Mouse (Mus musculus): ENCODE data around the gene Nxnl1.

Gene Nxnl1

GRCm38 (mm10) chr8:71580201-71580600 lies 13.8 kb upstream of the Nxnl1 start:
- no peak for DNase-seq (ENCODE audit: low spot score)

- no peak for DNase-seq (ENCODE audit: low spot score)
Observed at GRCm38 (mm10) chr8:71579476-71579875, 13.1 kb upstream of the Nxnl1 start.

- DNase-seq (ENCODE audit: low spot score): no peak
Observed at GRCm38 (mm10) chr8:71579009-71579408, 12.6 kb upstream of the Nxnl1 start.

- DNase-seq (ENCODE audit: low spot score): no peak
Observed at GRCm38 (mm10) chr8:71577856-71578387, 11.5 kb upstream of the Nxnl1 start.

GRCm38 (mm10) chr8:71575020-71575419 lies 8.6 kb upstream of the Nxnl1 start:
- DNase-seq (ENCODE audit: low spot score): no peak

GRCm38 (mm10) chr8:71574426-71574825 lies 8.0 kb upstream of the Nxnl1 start:
- no peak for DNase-seq (ENCODE audit: low spot score)

- peak; percentile 65 for DNase-seq (ENCODE audit: low spot score)
Observed at GRCm38 (mm10) chr8:71572847-71573633, 6.6 kb upstream of the Nxnl1 start.

- no peak for DNase-seq (ENCODE audit: low spot score)
Observed at GRCm38 (mm10) chr8:71572077-71572476, 5.7 kb upstream of the Nxnl1 start.

GRCm38 (mm10) chr8:71570291-71570954 lies 4.0 kb upstream of the Nxnl1 start:
- peak; percentile 82 for DNase-seq (ENCODE audit: low spot score)

- peak; percentile 90 for DNase-seq (ENCODE audit: low spot score)
Observed at GRCm38 (mm10) chr8:71569366-71570290, 3.2 kb upstream of the Nxnl1 start.

GRCm38 (mm10) chr8:71568941-71569340 lies 2.5 kb upstream of the Nxnl1 start:
- DNase-seq (ENCODE audit: low spot score): peak; percentile 41

GRCm38 (mm10) chr8:71568387-71568937 lies 2.1 kb upstream of the Nxnl1 start, which contains the start of gene Slc27a1:
TSS of gene Slc27a1 (plus strand) at chr8:71568882.
- peak; percentile 84 for DNase-seq (ENCODE audit: low spot score)

- DNase-seq (ENCODE audit: low spot score): no peak
Observed at GRCm38 (mm10) chr8:71567587-71567986, 1.2 kb upstream of the Nxnl1 start.

- DNase-seq (ENCODE audit: low spot score): no peak
Observed at GRCm38 (mm10) chr8:71563992-71564391, 2.4 kb downstream of the Nxnl1 start.

- DNase-seq (ENCODE audit: low spot score): peak; percentile 86
Observed at GRCm38 (mm10) chr8:71562751-71563150, 3.6 kb downstream of the Nxnl1 start.

GRCm38 (mm10) chr8:71561401-71561800 lies 5.0 kb downstream of the Nxnl1 start:
- peak; percentile 54 for DNase-seq (ENCODE audit: low spot score)

- DNase-seq (ENCODE audit: low spot score): no peak
Observed at GRCm38 (mm10) chr8:71560765-71561164, 5.6 kb downstream of the Nxnl1 start.

- no peak for DNase-seq (ENCODE audit: low spot score)
Observed at GRCm38 (mm10) chr8:71560071-71560470, 6.3 kb downstream of the Nxnl1 start.

- peak; percentile 67 for DNase-seq (ENCODE audit: low spot score)
Observed at GRCm38 (mm10) chr8:71558958-71559690, 7.3 kb downstream of the Nxnl1 start.

GRCm38 (mm10) chr8:71558071-71558957 lies 8.1 kb downstream of the Nxnl1 start, which contains the start of gene Tmem221:
TSS of gene Tmem221 (minus strand) at chr8:71558871.
- DNase-seq (ENCODE audit: low spot score): no peak

Data from ovary, postnatal 14 days (tissue).